Mouse (Mus musculus): Measurements from ENCODE around the gene Exoc6.

DNA sequence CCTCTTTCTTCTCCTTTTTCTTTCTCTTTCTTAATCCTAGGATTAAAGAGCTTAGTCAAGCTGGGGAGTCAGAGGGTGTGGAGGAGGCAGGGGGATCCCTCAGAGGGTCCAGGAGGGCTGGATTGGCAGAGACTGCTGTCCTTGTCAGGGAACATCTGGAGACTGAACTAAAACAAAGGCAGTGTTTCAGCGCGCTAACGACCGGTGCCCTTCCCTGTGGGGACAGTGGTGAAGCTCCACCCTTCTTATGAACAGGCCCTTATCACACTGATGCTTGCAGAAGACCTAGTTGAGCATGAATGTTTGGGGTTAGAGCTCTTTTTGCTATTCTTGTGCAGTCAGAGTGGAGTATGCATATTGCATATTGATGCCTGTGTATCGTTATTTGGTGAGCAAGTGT, 103.8 kb downstream of the Exoc6 start:
- no peak for TF ChIP-seq POLR2A (IDR thresholded peaks at IDR 0.05; ENCODE audit: control insufficient read depth in 1 of 2, insufficient read depth in 1 of 2, low read depth in 1 of 2, low read length in 2 of 2, poor library complexity in 1 of 2)
- TF ChIP-seq HCFC1 (IDR thresholded peaks at IDR 0.05; ENCODE audit: low read depth, low read length): no peak
- no peak for TF ChIP-seq ELF1 (IDR thresholded peaks at IDR 0.05; ENCODE audit: low read depth, low read length)
- no peak for TF ChIP-seq MAX (IDR thresholded peaks at IDR 0.05; ENCODE audit: low read length)
- no peak for TF ChIP-seq USF2 (IDR thresholded peaks at IDR 0.05; ENCODE audit: borderline replicate concordance in 1 of 2, insufficient read depth in 1 of 2, low read depth in 1 of 2, low read length in 2 of 2)
- TF ChIP-seq POLR2AphosphoS2 (IDR thresholded peaks at IDR 0.05; ENCODE audit: low read length): no peak
- TF ChIP-seq CTCF (IDR thresholded peaks at IDR 0.05 in 2 of 3, conservative IDR thresholded peaks at IDR 0.05 in 1 of 3; ENCODE audit: control insufficient read depth in 1 of 3, insufficient read depth in 1 of 3, low read depth in 2 of 3, low read length in 3 of 3, poor library complexity in 1 of 3, severe bottlenecking in 1 of 3): no peak
- TF ChIP-seq TCF12 (IDR thresholded peaks at IDR 0.05; ENCODE audit: low read depth, low read length): no peak
- TF ChIP-seq ZMIZ1 (IDR thresholded peaks at IDR 0.05; ENCODE audit: low read depth, low read length): no peak
- no peak for TF ChIP-seq CHD1 (IDR thresholded peaks at IDR 0.05; ENCODE audit: low read depth, low read length)
- no peak for TF ChIP-seq JUND (IDR thresholded peaks at IDR 0.05; ENCODE audit: low read depth, low read length)
- TF ChIP-seq TBP (IDR thresholded peaks at IDR 0.05; ENCODE audit: low read depth, low read length): no peak
